ENCODE assay signal across 11 mouse cellular contexts in the genomic region with DNA sequence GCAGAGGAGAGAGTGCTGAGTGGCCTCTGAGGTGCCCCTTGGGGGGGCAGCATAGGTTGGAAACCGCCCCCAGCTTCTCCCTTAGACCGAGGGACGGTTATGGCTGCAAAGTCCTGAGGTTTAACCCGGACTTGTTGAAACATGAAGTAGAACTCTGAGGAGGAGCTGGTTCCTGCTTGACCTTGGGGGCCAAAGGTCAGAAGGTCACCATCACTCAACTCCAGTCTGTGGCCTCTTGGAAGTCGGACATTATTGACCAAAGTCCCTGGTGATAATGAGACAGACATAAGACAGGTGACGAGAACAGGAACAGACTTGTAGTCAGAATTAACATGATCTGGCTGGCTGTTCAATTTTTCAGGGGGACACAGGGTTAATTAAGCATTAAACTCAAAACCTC. TPM values are rescaled to one million over a fixed set of nuclear protein-coding genes. Genes with fewer than 3 reads are reported as not detected.
DNase-seq lines count a peak whose midpoint lies in the region; ATAC-seq and TF ChIP-seq lines count a peak whose summit lies in the region.
"Had no signal": no experiment of that assay in that cellular context is flagged by ENCODE, and none has a peak within 500 bp of the region (broad histone marks: within the 10 kb centered on the region; RNA-seq: fewer than 3 reads in every experiment).

No protein-coding gene starts in this region.

- no peak for ATAC-seq in lung, embryonic 16.5 days (ENCODE audit: low read depth)
- no peak for ATAC-seq in limb, embryonic 13.5 days (ENCODE audit: low FRiP score, low read depth)
- no peak for ATAC-seq in stomach, postnatal 0 days (ENCODE audit: low FRiP score, low TSS enrichment)

- TF ChIP-seq CTCF in stomach, postnatal 0 days (IDR thresholded peaks at IDR 0.05; ENCODE audit: low read depth) = no peak
- no peak for TF ChIP-seq CTCF in layer of hippocampus, adult 2 months (conservative IDR thresholded peaks at IDR 0.05)

- H3K36me3 ChIP-seq in lung, embryonic 16.5 days (ENCODE audit: control insufficient read depth, insufficient read depth, low read length) = peaks cover 4% of the 10 kb centered on the region
- peaks cover 10% of the 10 kb centered on the region for H3K36me3 ChIP-seq in limb, embryonic 13.5 days
- no peaks in the 10 kb centered on the region for H3K36me3 ChIP-seq in stomach, postnatal 0 days (ENCODE audit: control insufficient read depth, insufficient read depth, low read length)

- WGBS in lung, embryonic 16.5 days = 40% methylated on average over 6 of the region's 6 CpGs
- 33% methylated on average over 6 of the region's 6 CpGs for WGBS in limb, embryonic 13.5 days
- 42% methylated on average over 6 of the region's 6 CpGs for WGBS in stomach, postnatal 0 days

- peak; percentile 22 for DNase-seq in cerebellum, adult 9-11 months
- no peak for DNase-seq in cerebellum, adult 11-12 months
- DNase-seq in lung, postnatal 10 days = no peak
- no peak for DNase-seq in stomach, postnatal 0 days (ENCODE audit: low spot score)
- DNase-seq in layer of hippocampus, adult 2 months (ENCODE audit: low spot score in 2 of 2) = no peak
- DNase-seq in frontal cortex, postnatal 14 days (ENCODE audit: low spot score in 2 of 2) = no peak
- DNase-seq: kidney, adult 9 months; lung, postnatal 36 days had no signal

- peak overlapping the region; percentile 75 for H3K9ac ChIP-seq in lung, embryonic 16.5 days (ENCODE audit: low read length)
- peak overlapping the region; percentile 77 for H3K9ac ChIP-seq in limb, embryonic 13.5 days
- H3K9ac ChIP-seq in stomach, postnatal 0 days (ENCODE audit: low read length) = peak overlapping the region; percentile 48; the same call in 1 of the 2 replicates

- H3K27me3 ChIP-seq in lung, embryonic 16.5 days (ENCODE audit: control insufficient read depth, insufficient read depth, low read depth, low read length) = no peaks in the 10 kb centered on the region
- no peaks in the 10 kb centered on the region for H3K27me3 ChIP-seq in limb, embryonic 13.5 days
- no peaks in the 10 kb centered on the region for H3K27me3 ChIP-seq in stomach, postnatal 0 days (ENCODE audit: control insufficient read depth, insufficient read depth, low read length)

- H3K27ac ChIP-seq in lung, embryonic 16.5 days (ENCODE audit: low read length) = no peak overlapping the region
- H3K27ac ChIP-seq in limb, embryonic 13.5 days = no peak overlapping the region
- H3K27ac ChIP-seq in stomach, postnatal 0 days (replicated peaks) = no peak overlapping the region
- no peak overlapping the region for H3K27ac ChIP-seq in layer of hippocampus, adult 2 months

- peaks cover 29% of the 10 kb centered on the region for H3K4me1 ChIP-seq in lung, embryonic 16.5 days (replicated peaks; ENCODE audit: control insufficient read depth, insufficient read depth, low read length)
- peaks cover 35% of the 10 kb centered on the region for H3K4me1 ChIP-seq in limb, embryonic 13.5 days
- peaks cover 7% of the 10 kb centered on the region; the same call in 1 of the 2 replicates for H3K4me1 ChIP-seq in stomach, postnatal 0 days (replicated peaks; ENCODE audit: control insufficient read depth, insufficient read depth)

- peak overlapping the region; percentile 69 for H3K4me3 ChIP-seq in lung, embryonic 16.5 days (ENCODE audit: low read length)
- peak overlapping the region; percentile 63 for H3K4me3 ChIP-seq in limb, embryonic 13.5 days
- H3K4me3 ChIP-seq in stomach, postnatal 0 days (ENCODE audit: low read depth, low read length) = peak overlapping the region; percentile 62; the same call in 1 of the 2 replicates
- H3K4me3 ChIP-seq in layer of hippocampus, adult 2 months = no peak overlapping the region

- no peaks in the 10 kb centered on the region for H3K9me3 ChIP-seq in lung, embryonic 16.5 days (ENCODE audit: control insufficient read depth, low read length)
- H3K9me3 ChIP-seq in limb, embryonic 13.5 days = no peaks in the 10 kb centered on the region
- H3K9me3 ChIP-seq in stomach, postnatal 0 days (ENCODE audit: control insufficient read depth, low read length) = no peaks in the 10 kb centered on the region

- no peak for TF ChIP-seq EP300 in stomach, postnatal 0 days (optimal IDR thresholded peaks at IDR 0.05)

- peak overlapping the region; percentile 67 for H3K4me2 ChIP-seq in lung, embryonic 16.5 days (ENCODE audit: low read depth, low read length)
- peak overlapping the region; percentile 87 for H3K4me2 ChIP-seq in limb, embryonic 13.5 days (replicated peaks)
- peak overlapping the region; percentile 85 for H3K4me2 ChIP-seq in stomach, postnatal 0 days (replicated peaks; ENCODE audit: low read depth)

RNA-seq across cellular contexts. Expression of a gene that starts 1.9 kb away (rescaled TPM):
- 91.9 and 96.7 TPM in 2 replicates for polyA plus RNA-seq in lung, embryonic 16.5 days (2015; fragmentation: Nextera tagmentation; extraction: Ambion mirVana)
- polyA plus RNA-seq in limb, embryonic 13.5 days (2015; fragmentation: Nextera tagmentation; extraction: Ambion mirVana) = 68.6 and 70.6 TPM in 2 replicates
- polyA plus RNA-seq in stomach, postnatal 0 days (2015; fragmentation: Nextera tagmentation; extraction: Ambion mirVana) = 32.7 and 34.5 TPM in 2 replicates
- total RNA-seq in layer of hippocampus, adult 2 months (2021) = 1 to 10 TPM; 4.7 to 7.2 TPM

RNA-seq across cellular contexts. Expression of a gene that starts 2.1 kb away (rescaled TPM):
- 23.3 and 24.0 TPM in 2 replicates for polyA plus RNA-seq in lung, embryonic 16.5 days (2015; fragmentation: Nextera tagmentation; extraction: Ambion mirVana)
- 20.9 and 22.1 TPM in 2 replicates for polyA plus RNA-seq in limb, embryonic 13.5 days (2015; fragmentation: Nextera tagmentation; extraction: Ambion mirVana)
- 7.1 and 7.4 TPM in 2 replicates for polyA plus RNA-seq in stomach, postnatal 0 days (2015; fragmentation: Nextera tagmentation; extraction: Ambion mirVana)
- 10 to 100 TPM; 11.0 to 12.6 TPM for total RNA-seq in layer of hippocampus, adult 2 months (2021)

RNA-seq across cellular contexts. Expression of a gene that starts 8.9 kb away (rescaled TPM):
- not detected in 2 replicates for polyA plus RNA-seq in lung, embryonic 16.5 days (2015; fragmentation: Nextera tagmentation; extraction: Ambion mirVana)
- polyA plus RNA-seq in limb, embryonic 13.5 days (2015; fragmentation: Nextera tagmentation; extraction: Ambion mirVana) = 0.23 TPM in 1 of 2 replicates, not detected in the other
- not detected in 2 replicates for polyA plus RNA-seq in stomach, postnatal 0 days (2015; fragmentation: Nextera tagmentation; extraction: Ambion mirVana)
- total RNA-seq in layer of hippocampus, adult 2 months (2021) = under 1 TPM in 1 of 2 experiments, not detected in 1; 0.52 TPM
- total RNA-seq: common myeloid progenitor, adult 5-6 weeks had no signal

RNA-seq across cellular contexts. Expression of a gene that starts 18.2 kb away (rescaled TPM):
- polyA plus RNA-seq in lung, embryonic 16.5 days (2015; fragmentation: Nextera tagmentation; extraction: Ambion mirVana) = 0.69 and 0.79 TPM in 2 replicates
- 1.9 TPM in 2 replicates for polyA plus RNA-seq in limb, embryonic 13.5 days (2015; fragmentation: Nextera tagmentation; extraction: Ambion mirVana)
- 66.1 and 66.8 TPM in 2 replicates for polyA plus RNA-seq in stomach, postnatal 0 days (2015; fragmentation: Nextera tagmentation; extraction: Ambion mirVana)
- 1 to 10 TPM in 1 of 2 experiments, under 1 TPM in 1; 0.59 to 1.1 TPM for total RNA-seq in layer of hippocampus, adult 2 months (2021)
- total RNA-seq: common myeloid progenitor, adult 5-6 weeks had no signal

RNA-seq across cellular contexts. Expression of a gene that starts 37.2 kb away (rescaled TPM):
- polyA plus RNA-seq in lung, embryonic 16.5 days (2015; fragmentation: Nextera tagmentation; extraction: Ambion mirVana) = 0.05 and 0.13 TPM in 2 replicates
- polyA plus RNA-seq in limb, embryonic 13.5 days (2015; fragmentation: Nextera tagmentation; extraction: Ambion mirVana) = 0.06 and 0.11 TPM in 2 replicates
- polyA plus RNA-seq in stomach, postnatal 0 days (2015; fragmentation: Nextera tagmentation; extraction: Ambion mirVana) = 106 and 139 TPM in 2 replicates
- total RNA-seq in layer of hippocampus, adult 2 months (2021) = under 1 TPM in 1 of 2 experiments, not detected in 1; 0.25 TPM
- total RNA-seq: common myeloid progenitor, adult 5-6 weeks had no signal
